Mouse (Mus musculus) liver, adult (tissue): ENCODE results near the gene Coro2a.

Source experiments
- GATA4 ChIP-seq: IDR thresholded peaks from 2 replicates; pipeline ENCODE4 v1.6.1; 2014; ENCODE audit warnings: mild to moderate bottlenecking, low read length; ENCODE audit not compliant: insufficient replicate concordance

Gene Coro2a

DNA sequence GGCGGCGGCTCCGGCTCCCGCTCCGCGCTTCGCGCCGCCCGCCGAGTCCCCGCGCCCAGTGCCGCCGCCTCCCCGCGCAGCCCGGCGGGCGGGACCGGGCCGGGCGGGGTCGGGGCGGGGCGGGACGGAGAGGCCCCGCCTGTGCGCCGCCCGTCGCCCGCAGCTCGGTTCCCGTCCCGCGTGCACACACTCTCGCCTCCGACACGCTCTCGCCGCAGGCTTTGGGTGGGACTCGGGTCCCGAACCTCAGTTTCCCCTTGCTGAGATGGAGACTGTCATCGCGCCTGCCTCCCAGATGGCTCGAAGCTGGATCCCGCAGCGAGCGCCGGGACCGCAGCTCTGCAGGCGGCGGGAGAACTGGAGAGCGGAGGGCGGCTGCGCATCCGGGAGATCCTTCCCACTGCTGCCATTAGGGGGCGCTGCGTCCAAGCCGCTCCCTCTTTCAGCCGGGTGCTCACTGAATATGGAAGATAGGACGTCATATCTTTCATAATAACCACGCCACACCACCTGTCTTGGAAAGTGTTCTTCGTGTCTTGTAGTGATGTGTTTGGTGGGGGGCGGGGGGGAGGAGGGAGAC lies at the start of gene Coro2a:
Gene Coro2a, minus strand, starts transcription at position 359 of the 580 bp plus-strand sequence.
- TF ChIP-seq GATA4, result no peak

DNA sequence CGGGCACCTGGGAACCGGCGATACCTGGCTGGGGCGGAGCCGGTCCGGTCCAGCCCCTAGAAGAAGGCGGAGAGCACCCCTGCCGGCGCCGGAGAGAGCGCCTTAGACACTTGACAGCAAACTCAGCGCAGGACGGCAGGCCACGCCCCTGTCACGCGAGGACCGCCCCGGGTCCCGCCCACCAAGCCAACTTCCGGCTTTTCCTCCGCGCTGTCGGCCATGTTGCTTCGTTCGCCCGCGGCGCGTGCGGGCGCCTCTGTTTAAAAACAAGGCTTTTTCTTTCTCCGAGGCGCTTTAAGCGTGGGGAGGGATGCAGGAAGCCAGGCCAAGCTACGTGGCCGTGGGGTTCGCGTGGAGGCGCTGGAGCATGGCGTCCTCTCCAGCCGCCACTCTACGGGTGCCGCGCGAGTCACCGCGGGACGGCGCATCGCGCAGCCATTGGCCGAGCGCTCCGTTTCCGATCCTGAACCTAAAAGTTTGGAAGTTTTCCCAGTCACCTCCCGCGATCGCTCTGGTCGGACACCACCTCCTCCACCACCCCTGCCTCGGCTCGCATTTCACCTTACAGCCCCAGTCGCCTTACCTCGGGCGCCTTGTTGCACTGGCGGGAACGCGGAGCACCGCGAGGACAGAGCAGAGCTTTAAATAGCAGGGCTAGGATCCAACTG lies 48.2 kb upstream of the Coro2a start, which contains the start of gene Tbc1d2:
Gene Tbc1d2, minus strand, starts transcription at position 124 of the 668 bp plus-strand sequence.
- TF ChIP-seq GATA4, result no peak

- no peak for TF ChIP-seq GATA4
Observed at GRCm38 (mm10) chr4:46649161-46649560, 47.2 kb upstream of the Coro2a start.

GRCm38 (mm10) chr4:46643676-46644112 lies 41.7 kb upstream of the Coro2a start:
- TF ChIP-seq GATA4, result no peak

DNA sequence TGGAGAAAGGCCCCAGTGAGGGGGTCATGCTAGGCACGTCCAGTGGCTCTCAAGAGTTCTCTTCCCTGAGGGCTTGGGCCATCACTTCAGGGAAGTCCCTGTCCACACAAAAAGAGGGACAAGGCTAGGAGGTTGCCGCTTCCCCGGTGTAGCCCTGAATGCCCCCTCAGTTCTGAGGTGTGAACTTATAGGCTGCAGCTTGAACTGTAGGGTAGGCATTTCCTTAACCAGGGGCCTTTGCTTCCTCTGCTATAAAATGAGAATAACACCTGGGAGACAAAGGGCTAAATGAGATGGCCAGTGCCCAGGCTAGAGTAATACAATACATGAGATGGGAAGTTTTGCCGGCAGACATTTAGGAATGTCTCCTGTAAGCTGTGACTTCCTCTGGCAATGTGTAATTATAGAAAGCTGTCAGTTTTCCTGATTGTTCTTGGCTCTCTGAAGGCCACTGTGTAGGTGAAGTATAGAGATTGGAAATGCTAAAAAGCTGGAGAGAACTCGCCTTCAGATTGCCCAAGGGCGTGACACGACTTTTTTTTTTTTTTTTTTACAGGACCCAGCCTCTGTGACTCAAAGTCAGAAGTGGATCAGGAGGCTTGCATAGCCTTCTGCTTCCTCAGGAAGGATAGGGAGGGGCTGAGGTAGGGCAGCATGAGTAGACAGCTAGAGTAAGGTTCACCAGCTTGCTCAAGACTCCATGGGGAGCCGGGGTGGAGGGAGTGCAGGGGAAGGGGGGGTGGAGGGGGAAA lies 41.1 kb upstream of the Coro2a start:
- TF ChIP-seq GATA4, result no peak

GRCm38 (mm10) chr4:46641283-46641682 lies 39.3 kb upstream of the Coro2a start:
- TF ChIP-seq GATA4, result no peak

DNA sequence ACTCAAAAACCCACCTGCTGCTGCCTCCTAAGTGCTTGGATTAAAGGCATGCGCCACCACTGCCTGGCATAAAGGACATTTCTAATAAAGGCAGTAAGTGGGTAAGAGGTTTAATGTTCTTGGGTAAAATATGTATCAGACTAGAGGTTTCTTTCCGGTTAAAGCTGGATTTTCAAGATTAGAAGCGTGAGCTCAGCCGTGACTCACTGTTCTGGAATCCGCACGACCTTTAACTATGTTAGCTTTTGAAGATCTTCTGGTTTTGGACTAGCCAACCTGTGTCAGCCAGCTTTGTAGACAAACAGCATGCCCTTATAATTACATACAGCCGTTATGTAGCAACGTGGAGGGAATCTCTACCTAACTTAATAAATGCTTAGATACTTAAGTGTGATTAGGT lies 37.9 kb upstream of the Coro2a start:
- TF ChIP-seq GATA4, result no peak

- TF ChIP-seq GATA4, result no peak
Observed at GRCm38 (mm10) chr4:46635702-46636430, 33.9 kb upstream of the Coro2a start.

DNA sequence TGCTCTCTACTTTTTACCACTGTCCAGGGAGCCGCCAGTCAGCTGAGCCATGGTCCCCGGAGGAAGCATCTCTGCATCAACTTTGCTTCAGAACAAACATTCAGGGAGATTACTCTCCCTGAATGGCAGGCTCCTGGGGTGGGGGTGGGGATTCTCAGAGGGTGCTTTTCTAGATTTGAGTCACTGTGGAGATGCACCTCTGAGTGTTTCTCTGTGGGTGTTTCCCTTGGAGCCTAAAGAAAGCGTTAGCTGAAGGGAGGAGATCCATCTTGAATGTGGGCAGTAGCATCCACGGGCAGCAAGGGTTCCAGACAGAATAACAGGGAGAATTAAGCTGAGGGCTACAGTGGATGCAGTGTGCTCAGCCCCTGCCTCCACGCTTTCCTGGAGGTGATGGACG lies 32.9 kb upstream of the Coro2a start:
- no peak for TF ChIP-seq GATA4

- no peak for TF ChIP-seq GATA4
Observed at GRCm38 (mm10) chr4:46632465-46632864, 30.5 kb upstream of the Coro2a start.

DNA sequence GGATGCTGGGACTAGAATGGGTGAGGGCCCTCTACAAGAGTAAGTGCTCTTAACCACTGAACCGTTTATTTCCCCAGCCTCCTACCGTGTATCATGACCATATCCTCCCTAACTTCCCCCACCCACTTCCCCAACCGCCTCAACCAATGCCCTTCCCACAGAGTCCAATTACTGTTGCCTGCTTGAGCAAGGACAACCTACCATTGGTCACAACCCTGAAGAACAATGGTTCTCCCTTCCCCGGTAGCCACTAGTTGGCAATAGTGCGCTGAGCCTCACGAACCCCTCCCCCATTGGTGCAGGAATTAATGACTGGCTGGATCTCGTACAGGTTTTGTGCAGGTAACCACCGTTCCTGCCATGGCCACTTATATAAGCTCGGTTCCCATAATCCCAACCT lies 28.4 kb upstream of the Coro2a start:
- no peak for TF ChIP-seq GATA4

DNA sequence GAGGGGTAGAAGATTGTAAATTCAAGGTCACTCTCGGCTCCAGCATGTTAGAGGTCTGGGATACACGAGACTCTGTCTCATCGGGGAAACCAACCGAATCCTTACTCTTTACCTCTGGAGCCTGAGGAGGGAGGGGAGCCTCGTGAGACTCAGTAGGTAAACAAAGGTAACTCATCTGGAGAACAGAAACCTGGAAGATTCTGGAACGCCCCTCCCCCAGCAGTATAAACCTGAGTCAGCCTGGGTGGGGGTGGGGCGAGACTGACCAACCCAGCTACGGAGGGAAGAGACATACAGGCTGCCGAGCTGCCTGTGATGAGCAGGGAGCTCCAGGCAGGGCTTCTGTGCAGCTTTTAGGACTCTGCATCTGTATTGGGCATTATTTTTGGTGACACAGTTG lies 26.9 kb upstream of the Coro2a start:
- TF ChIP-seq GATA4, result no peak

DNA sequence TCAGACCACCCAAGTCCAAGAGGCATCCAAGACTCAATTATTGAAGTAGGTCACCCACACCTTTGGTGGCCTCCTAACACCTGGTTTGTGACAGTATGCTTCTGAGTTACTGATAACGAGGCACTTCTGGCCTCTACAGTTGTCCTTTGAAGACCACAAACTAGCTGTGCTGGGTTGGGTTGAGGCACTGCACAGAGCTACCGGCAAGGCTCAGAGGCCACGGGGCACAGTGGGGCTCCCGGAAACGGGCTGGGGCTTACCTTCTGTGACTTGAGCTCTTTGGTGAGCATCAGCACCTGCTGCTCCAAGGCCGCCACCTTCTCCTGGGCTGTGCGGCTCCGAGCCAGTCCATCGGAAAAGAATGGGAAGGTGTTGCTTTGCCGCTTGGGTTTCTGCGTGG lies 26.1 kb upstream of the Coro2a start:
- no peak for TF ChIP-seq GATA4

DNA sequence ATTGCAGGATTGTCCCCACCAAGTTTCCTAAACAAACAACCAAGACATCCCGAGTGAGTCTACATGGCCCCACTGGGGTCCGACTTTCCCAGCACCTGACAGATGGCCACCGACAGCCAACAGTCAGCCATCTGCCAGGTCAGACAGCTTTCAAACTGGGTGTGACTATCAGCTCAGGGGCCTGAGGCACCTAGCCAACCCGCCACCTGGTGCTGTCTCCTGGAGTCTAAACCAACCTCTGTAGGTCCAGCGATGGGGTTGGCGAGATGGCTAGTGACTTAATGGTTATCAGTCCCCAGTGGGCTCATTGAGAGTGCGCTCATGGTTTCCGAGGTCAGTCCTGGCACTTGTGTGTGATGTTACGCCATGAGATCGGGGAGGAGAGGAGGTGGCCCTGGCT lies 23.1 kb upstream of the Coro2a start:
- TF ChIP-seq GATA4, result no peak

- no peak for TF ChIP-seq GATA4
Observed at GRCm38 (mm10) chr4:46623007-46623406, 21.0 kb upstream of the Coro2a start.
